Mouse (Mus musculus) CH12.LX (cell line): ENCODE measurements around the gene Fosb. TPM values are rescaled to one million over a fixed set of nuclear protein-coding genes. Genes with fewer than 3 reads are reported as not detected.

Experiments
- DNase-seq: peaks from one replicate; pipeline ENCODE4 v3.0.0-alpha.2; 2013; ENCODE audit errors: extremely low read depth
- H3K27ac ChIP-seq: 2 replicates; pipeline ENCODE4 v1.5.1; 2012; ENCODE audit warnings: low read depth, mild to moderate bottlenecking, control low read depth, moderate library complexity; ENCODE audit not compliant: insufficient read depth
- H3K27me3 ChIP-seq: replicated peaks from 2 replicates; pipeline ENCODE3; 2012; ENCODE audit warnings: inconsistent platforms
- H3K36me3 ChIP-seq, 2 experiments: replicated peaks in 1 of 2; 2 replicates each; pipeline versions ENCODE3 to v1.6.1; 2012; ENCODE audit warnings: inconsistent platforms in 1 of 2, low read length in 1 of 2, mild to moderate bottlenecking in 1 of 2, mixed read lengths in 1 of 2, moderate library complexity in 1 of 2; ENCODE audit not compliant: control insufficient read depth in 1 of 2, insufficient read depth in 1 of 2
- H3K4me1 ChIP-seq, 2 experiments: 2 replicates each; pipeline ENCODE4 v1.6.1; 2012; ENCODE audit warnings: inconsistent platforms in 1 of 2, moderate library complexity in 1 of 2; ENCODE audit not compliant: insufficient read depth in 2 of 2, control insufficient read depth in 1 of 2
- H3K4me2 ChIP-seq: 2 replicates; pipeline ENCODE4 v1.6.1; 2012; ENCODE audit warnings: low read depth, mild to moderate bottlenecking, control low read depth; ENCODE audit not compliant: poor library complexity, insufficient read depth, severe bottlenecking
- H3K4me3 ChIP-seq, 3 experiments: fragments of 150-350 bp in 1 of 3; sonication (generic) in 1 of 3; replicated peaks in 1 of 3; 2 replicates each; pipeline versions ENCODE3 to v1.5.1; 2011 to 2012; ENCODE audit warnings: low read depth in 2 of 3, low read length in 2 of 3, mild to moderate bottlenecking in 2 of 3, moderate library complexity in 2 of 3, control low read depth in 1 of 3, improper control_type of control experiment in 1 of 3, inconsistent platforms in 1 of 3, mixed read lengths in 1 of 3; ENCODE audit not compliant: poor library complexity in 1 of 3
- H3K79me2 ChIP-seq: replicated peaks from 2 replicates; pipeline ENCODE4 v1.6.1; 2012; ENCODE audit warnings: mild to moderate bottlenecking, moderate library complexity; ENCODE audit not compliant: control insufficient read depth, poor library complexity, insufficient read depth, severe bottlenecking; ENCODE audit errors: extremely low read depth
- H3K9ac ChIP-seq: 2 replicates; pipeline ENCODE4 v1.6.1; 2012; ENCODE audit warnings: low read depth, mild to moderate bottlenecking, control low read depth, moderate library complexity; ENCODE audit not compliant: insufficient read depth
- H3K9me3 ChIP-seq: replicated peaks from 2 replicates; pipeline ENCODE3; 2012; ENCODE audit warnings: low read length, inconsistent platforms, mixed read lengths
- CHD2 ChIP-seq: IDR thresholded peaks from 2 replicates; pipeline ENCODE4 v1.6.1; 2011; ENCODE audit warnings: low read length, improper control_type of control experiment
- E2F4 ChIP-seq: IDR thresholded peaks from 2 replicates; pipeline ENCODE4 v1.6.1; 2011; ENCODE audit warnings: low read depth, low read length, improper control_type of control experiment; ENCODE audit not compliant: insufficient replicate concordance
- ELF1 ChIP-seq: IDR thresholded peaks from 2 replicates; pipeline ENCODE4 v1.6.1; 2014; ENCODE audit warnings: low read depth, mild to moderate bottlenecking, inconsistent platforms, low read length, improper control_type of control experiment
- EP300 ChIP-seq: IDR thresholded peaks from 2 replicates; pipeline ENCODE4 v1.6.1; 2011; ENCODE audit warnings: low read length, improper control_type of control experiment
- ETS1 ChIP-seq: conservative IDR thresholded peaks from 2 replicates; pipeline ENCODE4 v1.6.1; 2012; ENCODE audit warnings: low read depth, mild to moderate bottlenecking, inconsistent platforms, low read length, improper control_type of control experiment, moderate library complexity
- IRF4 ChIP-seq: IDR thresholded peaks from 2 replicates; pipeline ENCODE4 v1.6.1; 2014; ENCODE audit warnings: low read depth, mild to moderate bottlenecking, inconsistent platforms, low read length, improper control_type of control experiment
- JUND ChIP-seq: conservative IDR thresholded peaks from 2 replicates; pipeline ENCODE4 v1.6.1; 2011; ENCODE audit warnings: low read depth, low read length, improper control_type of control experiment
- KAT2A ChIP-seq: IDR thresholded peaks from 2 replicates; pipeline ENCODE4 v1.6.1; 2012; ENCODE audit warnings: low read length, improper control_type of control experiment, inconsistent platforms; ENCODE audit not compliant: insufficient replicate concordance
- MAX ChIP-seq: IDR thresholded peaks from 2 replicates; pipeline ENCODE4 v1.6.1; 2011; ENCODE audit warnings: low read length, improper control_type of control experiment
- MEF2A ChIP-seq: IDR thresholded peaks from 2 replicates; pipeline ENCODE4 v1.6.1; 2014; ENCODE audit warnings: low read depth, mild to moderate bottlenecking, inconsistent platforms, low read length, improper control_type of control experiment, borderline replicate concordance
- MXI1 ChIP-seq: IDR thresholded peaks from 2 replicates; pipeline ENCODE4 v1.6.1; 2011; ENCODE audit warnings: mild to moderate bottlenecking, low read depth, low read length, improper control_type of control experiment
- NELFE ChIP-seq: IDR thresholded peaks from 2 replicates; pipeline ENCODE4 v1.6.1; 2011; ENCODE audit warnings: low read depth, low read length, improper control_type of control experiment
- NRF1 ChIP-seq: IDR thresholded peaks from 2 replicates; pipeline ENCODE4 v1.6.1; 2014; ENCODE audit warnings: low read depth, mild to moderate bottlenecking, inconsistent platforms, low read length, improper control_type of control experiment, moderate library complexity
- POLR2A ChIP-seq: IDR thresholded peaks from 2 replicates; pipeline ENCODE4 v1.6.1; 2011; ENCODE audit warnings: low read depth, mild to moderate bottlenecking, improper control_type of control experiment, low read length
- RCOR1 ChIP-seq: conservative IDR thresholded peaks from 2 replicates; pipeline ENCODE4 v1.6.1; 2012; ENCODE audit warnings: low read depth, mild to moderate bottlenecking, inconsistent platforms, low read length, improper control_type of control experiment
- SIN3A ChIP-seq: IDR thresholded peaks from 2 replicates; pipeline ENCODE4 v1.6.1; 2012; ENCODE audit warnings: low read length, improper control_type of control experiment, inconsistent platforms
- SMC3 ChIP-seq: IDR thresholded peaks from 2 replicates; pipeline ENCODE4 v1.6.1; 2011; ENCODE audit warnings: low read depth, low read length, improper control_type of control experiment
- TBP ChIP-seq: conservative IDR thresholded peaks from 2 replicates; pipeline ENCODE4 v1.6.1; 2011; ENCODE audit warnings: low read depth, low read length, improper control_type of control experiment
- UBTF ChIP-seq: IDR thresholded peaks from 2 replicates; pipeline ENCODE4 v1.6.1; 2012; ENCODE audit warnings: low read depth, mild to moderate bottlenecking, inconsistent platforms, low read length, improper control_type of control experiment, moderate library complexity
- USF1 ChIP-seq: IDR thresholded peaks from 2 replicates; pipeline ENCODE4 v1.6.1; 2014; ENCODE audit warnings: low read depth, mild to moderate bottlenecking, inconsistent platforms, low read length, improper control_type of control experiment
- USF2 ChIP-seq: conservative IDR thresholded peaks from 2 replicates; pipeline ENCODE4 v1.6.1; 2011; ENCODE audit warnings: low read depth, low read length, improper control_type of control experiment
- ZMIZ1 ChIP-seq: IDR thresholded peaks from 2 replicates; pipeline ENCODE4 v1.6.1; 2012; ENCODE audit warnings: low read depth, mild to moderate bottlenecking, inconsistent platforms, low read length, improper control_type of control experiment
- dilution Hi-C: fragments of 300-500 bp; cut with MboI; formaldehyde crosslinking; loops from 2 replicates; pipeline ENCODE4 v1.14.3; 2020; ENCODE audit warnings: low sequenced_read_pairs; ENCODE audit not compliant: extremely low pct_unique_long_range_greater_than_20kb, extremely low pct_ligation_motif_present
- in situ Hi-C: fragments of 300-500 bp; cut with MboI; formaldehyde crosslinking; loops from 3 replicates; pipeline ENCODE4 v1.14.3; 2019; ENCODE audit warnings: low sequenced_read_pairs, low pct_ligation_motif_present, low pct_unique_long_range_greater_than_20kb, mixed read lengths
- polyA plus RNA-seq: library from polyadenylated mRNA; unstranded; fragments of >175 nt; gene quantifications from 2 replicates; pipeline ENCODE4 v1.2.1, GENCODE M21; 2012; ENCODE audit warnings: low read depth; ENCODE audit not compliant: insufficient read length
- total RNA-seq, 2 experiments: library from RNA; depleted of rRNA; stranded (reverse); fragments of 300-350 nt in 1 of 2; fragments of >200 nt in 1 of 2; gene quantifications; 2 replicates each; pipeline ENCODE4 v1.2.3; 2012 to 2014

The Fosb gene
- total and polyA plus RNA-seq, 3 experiments = 0.08 to 0.56 TPM; not detected in 1

- TF ChIP-seq TBP (no peak), IRF4 (no peak), ELF1 (peak; percentile 72), SMC3 (no peak), RCOR1 (no peak), KAT2A (no peak), MXI1 (peak; percentile 82), JUND (no peak), SIN3A (peak; percentile 83), MAX (peak; percentile 69; the same call in 1 of the 2 replicates), NELFE (no peak), NRF1 (peak; percentile 54), MEF2A (peak; percentile 70), POLR2A (peak; percentile 45; the same call in 1 of the 2 replicates), USF2 (no peak), ETS1 (peak; percentile 92), E2F4 (no peak), USF1 (peak; percentile 6; the same call in 1 of the 2 replicates), UBTF (no peak), CHD2 (peak; percentile 37; the same call in 1 of the 2 replicates)
These were observed 1.2 kb downstream of the Fosb start (continued) for GRCm38 (mm10) chr7:19308454-19309277.

DNA sequence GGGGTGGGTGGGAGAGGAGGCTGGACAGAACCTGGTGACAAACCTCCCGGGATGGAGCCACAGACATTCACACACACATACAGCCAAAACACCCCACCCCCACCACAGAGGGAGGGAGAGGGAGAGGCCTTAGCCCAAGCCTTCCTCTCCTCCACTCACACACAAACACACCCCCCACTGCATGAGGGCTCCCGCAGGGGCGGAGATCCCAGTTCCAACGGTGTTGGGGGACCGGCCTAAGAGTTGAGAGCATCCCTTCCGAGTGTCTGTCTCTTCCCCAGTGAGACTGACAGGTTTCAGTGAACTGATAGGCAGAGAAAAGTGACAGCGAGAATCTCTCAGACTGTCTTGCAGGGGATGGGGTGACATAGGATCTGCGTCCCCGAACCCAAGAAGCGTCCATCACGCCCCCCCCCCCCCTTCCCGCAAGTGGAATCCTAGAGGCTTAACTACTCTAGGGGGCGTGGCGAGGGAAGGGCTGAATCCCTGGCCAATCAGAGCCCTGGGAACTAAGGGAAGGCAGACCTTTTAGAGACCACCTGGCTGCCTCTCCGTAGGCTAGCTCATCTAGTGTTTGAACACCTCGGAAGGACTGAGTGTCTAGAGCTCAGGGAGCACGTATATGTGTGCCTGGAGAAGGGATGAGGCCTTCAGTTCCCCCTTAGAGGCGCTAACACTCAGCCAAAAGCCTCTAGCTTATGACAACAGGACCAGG lies 2.0 kb downstream of the Fosb start:
- H3K4me1 ChIP-seq = peaks cover 0 to 25% of the 10 kb centered on the region in 2 experiments; a peak in 2 of 4 replicates
- in situ Hi-C loops = loop anchor here (5.0 kb wide), 1 partner anchor 34 kb away; the partner anchor contains the start of gene Ercc1
- H3K79me2 ChIP-seq = no peaks in the 10 kb centered on the region
- peak overlapping the region; percentile 83 for H3K4me2 ChIP-seq
- peak; percentile 71 for DNase-seq
- dilution Hi-C loops = no loop called here
- H3K9me3 ChIP-seq = peaks cover 8% of the 10 kb centered on the region
- H3K36me3 ChIP-seq = no peaks in the 10 kb centered on the region
- peak overlapping the region; percentile 55 to 77 (median 70) for H3K4me3 ChIP-seq
- TF ChIP-seq ZMIZ1 = no peak
- TF ChIP-seq EP300 = no peak
- peaks cover 72% of the 10 kb centered on the region for H3K27me3 ChIP-seq
- H3K27ac ChIP-seq = 0 out of 2 replicates have a peak overlapping the region, but pooled peaks have one; percentile 13
- H3K9ac ChIP-seq = peak overlapping the region; percentile 74
